Mouse (Mus musculus) adrenal gland, adult 8-10 months (tissue): Measurements from ENCODE around the gene Dnajc17. TPM values are rescaled to one million over a fixed set of nuclear protein-coding genes. Genes with fewer than 3 reads are reported as not detected.
A peak's percentile ranks its signal among the peaks of the same experiment; 100 is the strongest.

Experiments used
- DNase-seq: peaks from one replicate; pipeline ENCODE4 v3.0.0; 2022
- total RNA-seq, 4 experiments: library from RNA; stranded (reverse); gene quantifications; 2 replicates each; pipeline ENCODE4 v1.2.4; 2022

Gene Dnajc17
- total RNA-seq, 4 experiments from 2014 or later = 16.5 to 24.6 (median 20.8) TPM

GRCm38 (mm10) chr2:119161247-119161646, 47.3 kb downstream of the Dnajc17 start:
- DNase-seq = no peak

DNA sequence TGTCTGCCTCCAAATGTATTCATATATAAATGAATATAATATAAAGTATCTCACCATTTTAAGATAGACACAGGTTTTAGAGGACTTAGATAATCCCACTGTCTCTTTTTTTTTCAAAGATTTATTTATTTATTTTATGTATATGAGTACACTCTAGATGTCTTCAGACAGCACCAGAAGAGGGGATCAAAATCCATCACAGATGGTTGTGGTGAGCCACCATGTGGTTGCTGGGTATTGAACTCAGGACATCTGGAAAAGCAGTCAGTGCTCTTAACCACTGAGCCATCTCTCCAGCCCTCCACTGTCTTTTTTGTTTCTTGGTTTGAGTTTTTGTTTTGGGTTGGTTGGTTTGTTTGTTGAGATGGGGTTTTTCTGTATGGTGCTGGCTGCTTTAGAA, 50.8 kb downstream of the Dnajc17 start:
- DNase-seq = no peak

- peak; percentile 91 for DNase-seq
Measured at GRCm38 (mm10) chr2:119156681-119157572, 51.7 kb downstream of the Dnajc17 start, which contains the start of gene Rmdn3. Gene Rmdn3 (minus strand): TSS chr2:119157034.

- DNase-seq = no peak
Measured at GRCm38 (mm10) chr2:119156081-119156680, 52.4 kb downstream of the Dnajc17 start.

- no peak for DNase-seq
Measured at GRCm38 (mm10) chr2:119155388-119155787, 53.2 kb downstream of the Dnajc17 start.

DNA sequence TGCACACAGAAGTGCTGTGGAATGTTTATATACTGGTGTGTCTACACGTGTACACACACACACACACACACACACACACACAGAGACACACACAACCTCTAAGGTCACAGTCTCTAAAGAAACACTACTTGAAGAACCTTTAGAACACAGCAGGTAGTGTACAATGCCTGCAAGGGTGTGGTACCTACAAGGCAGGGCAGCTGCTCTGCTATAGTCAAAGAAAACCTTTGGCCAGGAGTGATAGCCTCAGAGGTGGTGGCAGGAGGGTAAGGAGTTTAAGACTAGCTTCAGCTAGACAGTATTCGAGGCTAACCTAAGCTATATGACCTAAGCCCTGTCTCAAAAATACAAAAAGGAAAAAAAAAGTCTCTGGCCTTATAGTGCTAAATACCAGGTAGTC, 53.9 kb downstream of the Dnajc17 start:
- DNase-seq = no peak

DNA sequence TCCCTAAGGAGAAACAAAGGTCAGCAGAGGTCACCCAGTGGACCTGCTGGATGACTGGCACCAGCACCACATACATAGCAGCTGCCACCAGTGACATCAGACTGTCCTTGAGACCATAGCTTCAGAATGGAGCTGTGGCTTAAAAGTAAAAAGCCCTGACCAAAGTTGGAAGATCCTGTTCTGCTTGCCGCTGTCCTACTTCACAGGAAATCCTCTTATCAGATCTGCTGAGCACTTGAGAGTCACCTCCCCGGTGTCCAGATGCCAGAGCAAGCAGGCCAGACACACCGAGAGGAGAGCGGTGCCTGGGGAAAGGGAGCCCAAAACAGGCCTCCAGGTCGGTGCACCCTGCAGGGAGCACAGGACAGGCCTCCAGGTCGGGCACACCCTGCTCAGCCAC, 56.3 kb downstream of the Dnajc17 start:
- no peak for DNase-seq

DNA sequence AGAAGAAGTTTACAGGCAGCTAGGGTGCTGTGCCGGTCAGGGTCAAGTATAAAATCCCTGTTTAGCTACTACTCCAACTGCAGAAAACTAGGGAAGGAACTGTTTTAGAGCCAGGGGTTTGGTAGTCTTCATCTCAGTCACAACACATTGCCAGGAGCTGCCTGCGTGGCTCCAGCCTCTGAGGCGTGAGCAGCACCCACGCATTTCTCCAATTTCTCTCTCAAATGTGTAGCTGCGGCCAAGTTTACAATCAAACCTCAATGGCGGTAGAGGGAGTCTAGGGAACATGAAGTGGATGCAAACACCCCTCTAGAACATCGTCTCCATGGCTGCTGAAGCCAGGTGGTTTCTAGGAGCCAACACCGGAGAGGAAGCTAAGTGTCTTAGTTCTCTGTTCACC, 60.8 kb downstream of the Dnajc17 start:
- DNase-seq = no peak

DNA sequence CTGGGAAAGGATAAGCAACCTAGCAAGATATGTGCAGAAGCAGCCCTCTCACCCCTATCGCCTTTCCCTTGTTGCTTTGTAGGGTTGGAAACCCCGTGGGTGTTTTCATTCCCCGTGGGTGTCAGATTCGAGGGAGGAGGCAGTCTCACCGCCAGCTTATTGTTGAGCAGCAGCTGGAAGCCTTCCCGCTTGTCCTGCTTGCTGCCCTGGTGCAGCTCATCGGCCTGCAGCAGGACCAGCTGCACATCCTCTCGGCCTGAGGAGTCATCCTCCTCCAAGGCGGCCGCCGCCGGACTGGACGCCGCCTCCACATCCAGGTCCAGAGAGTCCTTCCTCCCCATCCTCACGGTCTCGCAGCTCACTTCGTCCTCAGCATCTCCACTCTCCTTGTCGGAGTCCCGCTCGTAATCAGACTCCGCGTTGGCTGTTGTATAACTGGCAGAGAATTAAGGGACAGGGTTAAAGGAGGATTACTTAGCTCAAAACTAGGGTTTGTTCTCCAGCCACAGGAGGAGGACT, 61.4 kb downstream of the Dnajc17 start:
- DNase-seq = no peak

DNA sequence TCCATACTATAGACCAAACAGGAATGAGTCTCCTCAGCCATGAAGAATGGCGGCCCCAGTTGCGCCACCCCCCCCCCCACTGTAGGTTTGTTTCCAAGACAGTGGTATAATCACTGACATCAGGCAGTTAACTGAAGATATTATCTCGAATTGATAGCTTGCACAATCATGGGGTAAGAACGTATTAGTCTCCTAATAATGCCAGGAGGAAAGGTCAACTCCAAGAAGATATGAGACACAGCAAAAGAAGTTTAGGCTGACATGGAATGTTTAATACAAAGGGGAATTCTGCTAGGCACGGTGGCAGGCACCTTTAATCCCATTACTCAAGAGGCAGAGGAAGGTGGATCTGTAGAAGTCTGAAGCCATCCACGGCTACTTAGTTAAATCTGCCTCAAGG, 62.2 kb downstream of the Dnajc17 start:
- DNase-seq = no peak

- DNase-seq = no peak
Measured at GRCm38 (mm10) chr2:119145199-119145598, 63.4 kb downstream of the Dnajc17 start.

GRCm38 (mm10) chr2:119136346-119136898, 72.2 kb downstream of the Dnajc17 start:
- no peak for DNase-seq

Other genes with a start within 250 kb of the Dnajc17 start
- 10 to 100 TPM; 22.5 to 26.5 (median 23.2) TPM for gene Ccdc32, start 179.4 kb downstream of the Dnajc17 start, total RNA-seq
- gene Rpusd2, start 174.0 kb downstream of the Dnajc17 start, total RNA-seq = 1 to 10 TPM; 5.1 to 8.2 (median 7.2) TPM
- 1 to 10 TPM in 2 of 4 experiments, under 1 TPM in 2; 0.46 to 1.0 (median 0.96) TPM for gene Knl1, start 161.7 kb downstream of the Dnajc17 start, total RNA-seq
- 1 to 10 TPM; 1.1 to 2.2 (median 1.7) TPM for gene Rad51, start 96.0 kb downstream of the Dnajc17 start, total RNA-seq
- gene Rmdn3, start 51.8 kb downstream of the Dnajc17 start, total RNA-seq = 10 to 100 TPM; 47.8 to 60.9 (median 54.4) TPM
- 10 to 100 TPM in 2 of 4 experiments, 1 to 10 TPM in 2; 9.3 to 13.7 (median 10.9) TPM for gene Gchfr, start 41.0 kb downstream of the Dnajc17 start, total RNA-seq
- gene Gm14137, start 34.3 kb downstream of the Dnajc17 start, total RNA-seq = under 1 TPM; 0.09 to 0.28 (median 0.24) TPM
- gene Zfyve19, start 178 bp downstream of the Dnajc17 start, total RNA-seq = 10 to 100 TPM; 26.6 to 52.4 (median 38.3) TPM
- gene Ppp1r14d, start 21.1 kb upstream of the Dnajc17 start, total RNA-seq = not detected
- gene Spint1, start 28.6 kb upstream of the Dnajc17 start, total RNA-seq = 1 to 10 TPM; 1.8 to 3.9 (median 2.6) TPM
- gene Rhov, start 62.5 kb upstream of the Dnajc17 start, total RNA-seq = 1 to 10 TPM in 3 of 4 experiments, under 1 TPM in 1; 0.61 to 2.9 (median 2.1) TPM
- gene Vps18, start 79.9 kb upstream of the Dnajc17 start, total RNA-seq = 10 to 100 TPM; 27.2 to 29.5 (median 27.7) TPM
- 10 to 100 TPM; 11.5 to 18.6 (median 16.2) TPM for gene Dll4, start 117.0 kb upstream of the Dnajc17 start, total RNA-seq
- gene Chac1, start 142.4 kb upstream of the Dnajc17 start, total RNA-seq = 1 to 10 TPM; 3.9 to 7.2 (median 4.9) TPM